Mouse (Mus musculus) olfactory bulb, adult 2 months (tissue): ENCODE data around the gene Gm47985.

ENCODE experiments used
- CTCF ChIP-seq: fragments of 200-500 bp; IDR thresholded peaks from 2 replicates; pipeline ENCODE4 v1.5.1; 2012; ENCODE audit warnings: low read depth, mild to moderate bottlenecking, low read length, moderate library complexity; ENCODE audit not compliant: insufficient read depth
- POLR2A ChIP-seq: fragments of 200-500 bp; IDR thresholded peaks from 2 replicates; pipeline ENCODE4 v1.6.1; 2012; ENCODE audit warnings: mild to moderate bottlenecking, low read depth, low read length, moderate library complexity; ENCODE audit not compliant: insufficient read depth

DNA sequence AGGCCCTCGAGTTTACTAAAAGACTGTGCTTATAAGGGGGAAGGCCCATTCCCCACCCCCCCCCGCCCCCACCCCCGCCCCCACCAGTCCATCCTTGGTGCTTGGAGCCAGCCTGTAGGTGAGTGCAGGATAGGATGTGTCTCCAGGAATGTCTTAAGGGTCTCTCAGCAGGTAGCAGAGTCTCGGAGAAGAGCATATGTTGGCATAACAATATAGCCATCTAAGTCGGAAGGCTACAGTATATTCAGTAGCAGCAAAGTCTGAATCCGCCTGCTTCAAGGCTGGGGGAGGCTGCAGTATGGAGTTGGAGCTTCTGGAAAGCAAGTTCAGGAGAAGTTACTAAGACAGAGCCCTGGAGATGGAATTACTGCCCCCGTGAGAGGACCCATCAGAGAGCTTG, 37.8 kb downstream of the Gm47985 start:
- TF ChIP-seq POLR2A (no peak), CTCF (no peak)
